Comparison of ENCODE assay signal across 17 mouse cellular contexts in genomic region chr8:70657214-70657613, GRCm38 (mm10). TPM values are rescaled to one million over a fixed set of nuclear protein-coding genes. Genes with fewer than 3 reads are reported as not detected.
DNase-seq lines count a peak whose midpoint lies in the region; ATAC-seq and TF ChIP-seq lines count a peak whose summit lies in the region.
"Had no signal": no experiment of that assay in that cellular context is flagged by ENCODE, and none has a peak within 500 bp of the region (broad histone marks: within the 10 kb centered on the region; RNA-seq: fewer than 3 reads in every experiment).

No protein-coding gene starts in this region.

- H3K4me2 ChIP-seq in forebrain, embryonic 12.5 days: peak overlapping the region; percentile 91
- H3K4me2 ChIP-seq in hindbrain, embryonic 15.5 days: peak overlapping the region; percentile 96
- H3K4me2 ChIP-seq in myocyte (ENCODE audit: low read depth): peak overlapping the region; percentile 69

- peak overlapping the region; percentile 35; the same call in 1 of the 2 replicates for H3K9ac ChIP-seq in liver, adult 2 months (ENCODE audit: low read depth, low read length)
- H3K9ac ChIP-seq in forebrain, embryonic 12.5 days: no peak overlapping the region
- no peak overlapping the region for H3K9ac ChIP-seq in hindbrain, embryonic 15.5 days

- intact Hi-C loops in left cerebral cortex, postnatal 10 days (cut with DNase I): no loop called here

- TF ChIP-seq CTCF in liver, adult 2 months (IDR thresholded peaks at IDR 0.05; ENCODE audit: low read depth, low read length): no peak

- peaks cover 19% of the 10 kb centered on the region for H3K36me3 ChIP-seq in liver, adult 2 months (ENCODE audit: control insufficient read depth, insufficient read depth, low read length)
- H3K36me3 ChIP-seq in forebrain, embryonic 12.5 days (replicated peaks): peaks cover 15% of the 10 kb centered on the region
- H3K36me3 ChIP-seq in hindbrain, embryonic 15.5 days: 0 out of 2 replicates have a peak, but pooled peaks cover 4% of the 10 kb centered on the region
- peaks cover 4% of the 10 kb centered on the region for H3K36me3 ChIP-seq in myocyte (ENCODE audit: control insufficient read depth, insufficient read depth)

- peak; percentile 70 for DNase-seq in liver, adult 2 months (ENCODE audit: extremely low read depth, low read depth, low spot score)
- no peak for DNase-seq in liver
- no peak for DNase-seq in left cerebral cortex, postnatal 10 days (ENCODE audit: extremely low spot score in 1 of 2, low spot score in 2 of 2)
- no peak for DNase-seq in heart, adult 8-10 months (ENCODE audit: low spot score)
- DNase-seq in cerebellum, postnatal 10 days: no peak
- DNase-seq: cerebellum, postnatal 14 days; gastrocnemius, postnatal 14 days; kidney, postnatal 10 days; lung, adult 18-20 months; right cerebral cortex, postnatal 4 days had no signal

- peaks cover 17% of the 10 kb centered on the region; the same call in 1 of the 2 replicates for H3K79me2 ChIP-seq in liver, adult 2 months (ENCODE audit: control insufficient read depth, insufficient read depth, low read length)
- peaks cover 10% of the 10 kb centered on the region for H3K79me2 ChIP-seq in myocyte (ENCODE audit: control insufficient read depth, insufficient read depth)

- ATAC-seq in forebrain, embryonic 12.5 days (ENCODE audit: low FRiP score): no peak
- no peak for ATAC-seq in hindbrain, embryonic 15.5 days (ENCODE audit: low FRiP score, low read depth)
- ATAC-seq: CD4-positive, CD25-positive, alpha-beta regulatory T cell, adult 4 months had no signal

- H3K4me1 ChIP-seq in liver, adult 2 months (ENCODE audit: control insufficient read depth, insufficient read depth, low read length): peaks cover 23% of the 10 kb centered on the region
- H3K4me1 ChIP-seq in forebrain, embryonic 12.5 days: peaks cover 60% of the 10 kb centered on the region
- H3K4me1 ChIP-seq in hindbrain, embryonic 15.5 days (replicated peaks): peaks cover 39% of the 10 kb centered on the region

- no peak overlapping the region for H3ac ChIP-seq in myocyte (ENCODE audit: control insufficient read depth, insufficient read length)

- H3K9me3 ChIP-seq in forebrain, embryonic 12.5 days: no peaks in the 10 kb centered on the region
- H3K9me3 ChIP-seq in hindbrain, embryonic 15.5 days: no peaks in the 10 kb centered on the region
- H3K9me3 ChIP-seq: heart, embryonic 15.5 days had no signal

- WGBS in liver, adult 2 months: 12% methylated on average over 3 of the region's 3 CpGs
- 94% methylated on average over 3 of the region's 3 CpGs for WGBS in forebrain, embryonic 12.5 days
- WGBS in hindbrain, embryonic 15.5 days: 88% methylated on average over 3 of the region's 3 CpGs

- no peak for TF ChIP-seq POLR2A in liver, adult 2 months (IDR thresholded peaks at IDR 0.05; ENCODE audit: extremely low read depth, insufficient read depth, low read length)
- no peak for TF ChIP-seq POLR2A in myocyte (IDR thresholded peaks at IDR 0.05; ENCODE audit: insufficient read length, low read depth)

- H3K4me3 ChIP-seq in liver, adult 2 months (ENCODE audit: insufficient read depth, low read depth, low read length): no peak overlapping the region
- no peak overlapping the region; the same call in 1 of the 2 replicates for H3K4me3 ChIP-seq in forebrain, embryonic 12.5 days (replicated peaks)
- no peak overlapping the region for H3K4me3 ChIP-seq in hindbrain, embryonic 15.5 days
- H3K4me3 ChIP-seq in myocyte: no peak overlapping the region
- H3K4me3 ChIP-seq: erythroblast, embryonic 14.5 days; heart, embryonic 15.5 days had no signal

- H3K27me3 ChIP-seq in liver, adult 2 months (ENCODE audit: control insufficient read depth, insufficient read depth, low read length): no peaks in the 10 kb centered on the region
- H3K27me3 ChIP-seq in forebrain, embryonic 12.5 days: no peaks in the 10 kb centered on the region
- H3K27me3 ChIP-seq in hindbrain, embryonic 15.5 days: no peaks in the 10 kb centered on the region
- H3K27me3 ChIP-seq in myocyte (ENCODE audit: control insufficient read depth, insufficient read depth, insufficient read length): no peaks in the 10 kb centered on the region
- H3K27me3 ChIP-seq: heart, embryonic 15.5 days had no signal

- peak overlapping the region; percentile 82 for H3K27ac ChIP-seq in liver, adult 2 months (replicated peaks; ENCODE audit: insufficient read depth, low read depth, low read length)
- peak overlapping the region; percentile 92 for H3K27ac ChIP-seq in forebrain, embryonic 12.5 days
- peak overlapping the region; percentile 82 for H3K27ac ChIP-seq in hindbrain, embryonic 15.5 days (replicated peaks)
- H3K27ac ChIP-seq: heart, embryonic 15.5 days had no signal

TF ChIP-seq in myocyte, 11 proteins besides CTCF, POLR2A, EP300 and RAD21:
- no peak for TF ChIP-seq POLR2AphosphoS2 (IDR thresholded peaks at IDR 0.05; ENCODE audit: insufficient read length, low read depth)
- TF ChIP-seq USF1 (IDR thresholded peaks at IDR 0.05; ENCODE audit: low read depth): no peak
- TF ChIP-seq MYOG (IDR thresholded peaks at IDR 0.05; ENCODE audit: control insufficient read depth in 1 of 3, insufficient read depth in 1 of 3, insufficient read length in 2 of 3, low read depth in 2 of 3): no peak
- no peak for TF ChIP-seq CEBPB (IDR thresholded peaks at IDR 0.05; ENCODE audit: insufficient read depth, poor library complexity, severe bottlenecking)
- no peak for TF ChIP-seq TCF3 (IDR thresholded peaks at IDR 0.05; ENCODE audit: insufficient read length, low read depth)
- TF ChIP-seq MYOD1 (IDR thresholded peaks at IDR 0.05; ENCODE audit: control insufficient read depth in 1 of 3, insufficient read length in 2 of 3, low read depth in 2 of 3): no peak
- no peak for TF ChIP-seq TCF12 (IDR thresholded peaks at IDR 0.05; ENCODE audit: insufficient read depth, poor library complexity, severe bottlenecking)
- TF ChIP-seq SRF (IDR thresholded peaks at IDR 0.05; ENCODE audit: control insufficient read depth, insufficient read length, low read depth): no peak
- no peak for TF ChIP-seq MAX (IDR thresholded peaks at IDR 0.05; ENCODE audit: low read depth)
- no peak for TF ChIP-seq E2F4 (IDR thresholded peaks at IDR 0.05; ENCODE audit: insufficient read depth)
- TF ChIP-seq REST (IDR thresholded peaks at IDR 0.05; ENCODE audit: insufficient read depth, insufficient read length): no peak

RNA-seq across cellular contexts. Expression of gene Pgpep1, which starts 3.0 kb away (rescaled TPM):
- 39.1 and 42.6 TPM in 2 replicates for total RNA-seq in liver, adult 2 months (2014; rRNA removed)
- polyA plus RNA-seq in liver, adult 2 months (2012; rRNA removed): 91.3 and 117 TPM in 2 replicates
- polyA plus RNA-seq in forebrain, embryonic 12.5 days (2016; fragmentation: Nextera tagmentation; extraction: Ambion mirVana): 69.3 and 70.4 TPM in 2 replicates
- 76.5 and 77.8 TPM in 2 replicates for polyA plus RNA-seq in hindbrain, embryonic 15.5 days (2015; fragmentation: Nextera tagmentation; extraction: Ambion mirVana)
- 38.5 TPM for polyA plus RNA-seq in myocyte (2012; fragmentation: generic; extraction: Trizol)
- 10 to 100 TPM; 11.5 to 15.9 TPM for total RNA-seq in left cerebral cortex, postnatal 10 days (2021)
- 10 to 100 TPM; 40.0 to 57.7 (median 44.4) TPM for total RNA-seq in heart, adult 8-10 months (2022)

RNA-seq across cellular contexts. Expression of gene Lsm4, which starts 15.8 kb away (rescaled TPM):
- total RNA-seq in liver, adult 2 months (2014; rRNA removed): 30.8 and 35.4 TPM in 2 replicates
- 35.4 and 51.8 TPM in 2 replicates for polyA plus RNA-seq in liver, adult 2 months (2012; rRNA removed)
- 259 and 275 TPM in 2 replicates for polyA plus RNA-seq in forebrain, embryonic 12.5 days (2016; fragmentation: Nextera tagmentation; extraction: Ambion mirVana)
- polyA plus RNA-seq in hindbrain, embryonic 15.5 days (2015; fragmentation: Nextera tagmentation; extraction: Ambion mirVana): 192 and 193 TPM in 2 replicates
- polyA plus RNA-seq in myocyte (2012; fragmentation: generic; extraction: Trizol): 178 TPM
- total RNA-seq in left cerebral cortex, postnatal 10 days (2021): 10 to 100 TPM; 68.2 to 80.4 TPM
- 10 to 100 TPM; 57.9 to 67.1 (median 63.4) TPM for total RNA-seq in heart, adult 8-10 months (2022)

RNA-seq across cellular contexts. Expression of gene Gdf15, which starts 25.0 kb away (rescaled TPM):
- 5.8 and 12.6 TPM in 2 replicates for total RNA-seq in liver, adult 2 months (2014; rRNA removed)
- polyA plus RNA-seq in liver, adult 2 months (2012; rRNA removed): 23.8 and 27.7 TPM in 2 replicates
- polyA plus RNA-seq in forebrain, embryonic 12.5 days (2016; fragmentation: Nextera tagmentation; extraction: Ambion mirVana): 0.14 TPM in 1 of 2 replicates, not detected in the other
- polyA plus RNA-seq in hindbrain, embryonic 15.5 days (2015; fragmentation: Nextera tagmentation; extraction: Ambion mirVana): 0.25 and 0.30 TPM in 2 replicates
- polyA plus RNA-seq in myocyte (2012; fragmentation: generic; extraction: Trizol): 54.1 TPM
- total RNA-seq in left cerebral cortex, postnatal 10 days (2021): not detected
- total RNA-seq in heart, adult 8-10 months (2022): 1 to 10 TPM in 2 of 4 experiments, under 1 TPM in 2; 0.69 to 1.9 (median 1.2) TPM
- total RNA-seq: gastrocnemius, postnatal 14 days; megakaryocyte, adult 5-6 weeks had no signal
- polyA plus RNA-seq: CD4-positive, CD25-positive, alpha-beta regulatory T cell, adult 4 months; erythroblast, embryonic 14.5 days had no signal

RNA-seq across cellular contexts. Expression of gene Lrrc25, which starts 41.3 kb away (rescaled TPM):
- 1.4 and 2.3 TPM in 2 replicates for total RNA-seq in liver, adult 2 months (2014; rRNA removed)
- polyA plus RNA-seq in liver, adult 2 months (2012; rRNA removed): 2.5 and 7.0 TPM in 2 replicates
- polyA plus RNA-seq in forebrain, embryonic 12.5 days (2016; fragmentation: Nextera tagmentation; extraction: Ambion mirVana): 0.31 and 0.45 TPM in 2 replicates
- 1.1 and 2.2 TPM in 2 replicates for polyA plus RNA-seq in hindbrain, embryonic 15.5 days (2015; fragmentation: Nextera tagmentation; extraction: Ambion mirVana)
- polyA plus RNA-seq in myocyte (2012; fragmentation: generic; extraction: Trizol): not detected
- total RNA-seq in left cerebral cortex, postnatal 10 days (2021): 1 to 10 TPM in 1 of 2 experiments, under 1 TPM in 1; 0.94 to 1.1 TPM
- 1 to 10 TPM; 1.4 to 2.3 (median 1.8) TPM for total RNA-seq in heart, adult 8-10 months (2022)

RNA-seq across cellular contexts. Expression of gene Jund, which starts 41.5 kb away (rescaled TPM):
- 26.6 and 36.6 TPM in 2 replicates for total RNA-seq in liver, adult 2 months (2014; rRNA removed)
- polyA plus RNA-seq in liver, adult 2 months (2012; rRNA removed): 111 and 120 TPM in 2 replicates
- polyA plus RNA-seq in forebrain, embryonic 12.5 days (2016; fragmentation: Nextera tagmentation; extraction: Ambion mirVana): 153 and 165 TPM in 2 replicates
- polyA plus RNA-seq in hindbrain, embryonic 15.5 days (2015; fragmentation: Nextera tagmentation; extraction: Ambion mirVana): 98.4 and 105 TPM in 2 replicates
- polyA plus RNA-seq in myocyte (2012; fragmentation: generic; extraction: Trizol): 246 TPM
- 100 to 1,000 TPM; 147 to 149 TPM for total RNA-seq in left cerebral cortex, postnatal 10 days (2021)
- total RNA-seq in heart, adult 8-10 months (2022): 100 to 1,000 TPM in 3 of 4 experiments, 10 to 100 TPM in 1; 84.2 to 134 (median 114) TPM

Comparison
In these comparisons a context has a peak if more than half of its experiments do, and no peak if none do; other contexts are left out.
1. RNA of gene Gdf15, which starts 25.0 kb away (polyA plus RNA-seq): 54.1 TPM in myocyte (single experiment) and 23.8 to 27.7 TPM in liver, adult 2 months; 0.25 to 0.30 TPM in hindbrain, embryonic 15.5 days and 0.14 TPM in forebrain, embryonic 12.5 days; every median in the first group is over 10 times any median in the second.
2. Peak in every context shown above with its lines, with median percentiles within 50 percentile points of each other: H3K27ac ChIP-seq and H3K4me2 ChIP-seq.